Mouse (Mus musculus): ENCODE results near the gene Tor4a. TPM values are rescaled to one million over a fixed set of nuclear protein-coding genes. Genes with fewer than 3 reads are reported as not detected.

Gene Tor4a
- 90.6 and 94.7 TPM in 2 replicates for polyA plus RNA-seq (2012; rRNA removed)

- DNase-seq: peak; percentile 73
- WGBS: 1% methylated on average over 8 of the region's 8 CpGs
- Histone ChIP-seq H3K4me1 (replicated peaks; ENCODE audit: control insufficient read depth, insufficient read depth, low read length) (peaks cover 35% of the 10 kb centered on the region), H3K4me3 (ENCODE audit: control insufficient read depth, insufficient read depth, low read length) (peak within 1 kb of the TSS; percentile 70), H3K36me3 (ENCODE audit: control insufficient read depth, insufficient read depth, low read length) (peaks cover 15% of the 10 kb centered on the region), H3K27ac (ENCODE audit: control insufficient read depth, insufficient read depth, low read length) (peak within 1 kb of the TSS; percentile 92), H3K27me3 (ENCODE audit: control insufficient read depth, insufficient read depth, low read length) (no peaks in the 10 kb centered on the region)
- TF ChIP-seq CTCF (IDR thresholded peaks at IDR 0.05; ENCODE audit: borderline replicate concordance, control insufficient read depth, extremely low read depth, insufficient read depth, low read length, poor library complexity): 0 out of 2 replicates have a peak, but pooled peaks have one; percentile 48
- peak; percentile 83; the same call in 1 of the 2 replicates for TF ChIP-seq POLR2A (IDR thresholded peaks at IDR 0.05; ENCODE audit: control insufficient read depth, extremely low read depth, insufficient read depth, low read length, poor library complexity)
These were observed at the start of gene Tor4a for GRCm38 (mm10) chr2:25196172-25196954. Gene Tor4a (minus strand): TSS chr2:25196886.

- WGBS: 93% methylated on average over 4 of the region's 4 CpGs
These were observed 47.5 kb upstream of the Tor4a start for GRCm38 (mm10) chr2:25244144-25244543.

GRCm38 (mm10) chr2:25243342-25243741 lies 46.7 kb upstream of the Tor4a start:
- no peak for DNase-seq
- WGBS: 87% methylated on average over 8 of the region's 8 CpGs
- peaks cover 20% of the 10 kb centered on the region for H3K4me1 ChIP-seq (replicated peaks; ENCODE audit: control insufficient read depth, insufficient read depth, low read length)
- no peaks in the 10 kb centered on the region for H3K36me3 ChIP-seq (ENCODE audit: control insufficient read depth, insufficient read depth, low read length)
- no peak overlapping the region for H3K27ac ChIP-seq (ENCODE audit: control insufficient read depth, insufficient read depth, low read length)
- TF ChIP-seq CTCF (IDR thresholded peaks at IDR 0.05; ENCODE audit: borderline replicate concordance, control insufficient read depth, extremely low read depth, insufficient read depth, low read length, poor library complexity) (no peak), POLR2A (IDR thresholded peaks at IDR 0.05; ENCODE audit: control insufficient read depth, extremely low read depth, insufficient read depth, low read length, poor library complexity) (no peak)
- peaks cover 12% of the 10 kb centered on the region for H3K27me3 ChIP-seq (ENCODE audit: control insufficient read depth, insufficient read depth, low read length)
- no peak overlapping the region for H3K4me3 ChIP-seq (ENCODE audit: control insufficient read depth, insufficient read depth, low read length)

More at GRCm38 (mm10) chr2:25244144-25244543, 47.5 kb upstream of the Tor4a start:
- Histone ChIP-seq H3K4me1 (replicated peaks; ENCODE audit: control insufficient read depth, insufficient read depth, low read length) (peaks cover 20% of the 10 kb centered on the region), H3K4me3 (ENCODE audit: control insufficient read depth, insufficient read depth, low read length) (no peak overlapping the region), H3K27me3 (ENCODE audit: control insufficient read depth, insufficient read depth, low read length) (peaks cover 12% of the 10 kb centered on the region), H3K36me3 (ENCODE audit: control insufficient read depth, insufficient read depth, low read length) (peaks cover 6% of the 10 kb centered on the region), H3K27ac (ENCODE audit: control insufficient read depth, insufficient read depth, low read length) (no peak overlapping the region)
- TF ChIP-seq POLR2A (IDR thresholded peaks at IDR 0.05; ENCODE audit: control insufficient read depth, extremely low read depth, insufficient read depth, low read length, poor library complexity) (no peak), CTCF (IDR thresholded peaks at IDR 0.05; ENCODE audit: borderline replicate concordance, control insufficient read depth, extremely low read depth, insufficient read depth, low read length, poor library complexity) (no peak)
- DNase-seq: no peak

- peak within 1 kb of the TSS; percentile 42 for H3K4me3 ChIP-seq (ENCODE audit: control insufficient read depth, insufficient read depth, low read length)
- DNase-seq: no peak
- TF ChIP-seq POLR2A (IDR thresholded peaks at IDR 0.05; ENCODE audit: control insufficient read depth, extremely low read depth, insufficient read depth, low read length, poor library complexity): no peak
- TF ChIP-seq CTCF (IDR thresholded peaks at IDR 0.05; ENCODE audit: borderline replicate concordance, control insufficient read depth, extremely low read depth, insufficient read depth, low read length, poor library complexity): no peak
- H3K4me1 ChIP-seq (replicated peaks; ENCODE audit: control insufficient read depth, insufficient read depth, low read length): peaks cover 20% of the 10 kb centered on the region
- H3K27me3 ChIP-seq (ENCODE audit: control insufficient read depth, insufficient read depth, low read length): peaks cover 12% of the 10 kb centered on the region
- no peak within 1 kb of the TSS for H3K27ac ChIP-seq (ENCODE audit: control insufficient read depth, insufficient read depth, low read length)
- under 1% methylated on average over 59 of the region's 59 CpGs for WGBS
- H3K36me3 ChIP-seq (ENCODE audit: control insufficient read depth, insufficient read depth, low read length): no peaks in the 10 kb centered on the region
These were observed 45.4 kb upstream of the Tor4a start, which contains the start of the genes Rnf208 and Cysrt1 for GRCm38 (mm10) chr2:25242101-25242506. Gene Rnf208 (plus strand): TSS chr2:25242255. Gene Cysrt1 (minus strand): TSS chr2:25242452.

GRCm38 (mm10) chr2:25241438-25241775 lies 44.7 kb upstream of the Tor4a start:
- Histone ChIP-seq H3K27ac (ENCODE audit: control insufficient read depth, insufficient read depth, low read length) (no peak overlapping the region), H3K36me3 (ENCODE audit: control insufficient read depth, insufficient read depth, low read length) (no peaks in the 10 kb centered on the region), H3K27me3 (ENCODE audit: control insufficient read depth, insufficient read depth, low read length) (peaks cover 12% of the 10 kb centered on the region), H3K4me1 (replicated peaks; ENCODE audit: control insufficient read depth, insufficient read depth, low read length) (peaks cover 20% of the 10 kb centered on the region), H3K4me3 (ENCODE audit: control insufficient read depth, insufficient read depth, low read length) (no peak overlapping the region)
- WGBS: 34% methylated on average over 6 of the region's 6 CpGs
- TF ChIP-seq POLR2A (IDR thresholded peaks at IDR 0.05; ENCODE audit: control insufficient read depth, extremely low read depth, insufficient read depth, low read length, poor library complexity): no peak
- TF ChIP-seq CTCF (IDR thresholded peaks at IDR 0.05; ENCODE audit: borderline replicate concordance, control insufficient read depth, extremely low read depth, insufficient read depth, low read length, poor library complexity): no peak
- DNase-seq: no peak

GRCm38 (mm10) chr2:25240723-25241437 lies 44.2 kb upstream of the Tor4a start:
- 3% methylated on average over 29 of the region's 29 CpGs for WGBS
- H3K4me1 ChIP-seq (replicated peaks; ENCODE audit: control insufficient read depth, insufficient read depth, low read length): peaks cover 20% of the 10 kb centered on the region
- H3K27ac ChIP-seq (ENCODE audit: control insufficient read depth, insufficient read depth, low read length): no peak overlapping the region
- TF ChIP-seq CTCF (IDR thresholded peaks at IDR 0.05; ENCODE audit: borderline replicate concordance, control insufficient read depth, extremely low read depth, insufficient read depth, low read length, poor library complexity) (no peak), POLR2A (IDR thresholded peaks at IDR 0.05; ENCODE audit: control insufficient read depth, extremely low read depth, insufficient read depth, low read length, poor library complexity) (0 out of 2 replicates have a peak, but pooled peaks have one; percentile 18)
- H3K4me3 ChIP-seq (ENCODE audit: control insufficient read depth, insufficient read depth, low read length): peak overlapping the region; percentile 52
- H3K36me3 ChIP-seq (ENCODE audit: control insufficient read depth, insufficient read depth, low read length): no peaks in the 10 kb centered on the region
- peak; percentile 42 for DNase-seq
- peaks cover 12% of the 10 kb centered on the region for H3K27me3 ChIP-seq (ENCODE audit: control insufficient read depth, insufficient read depth, low read length)
